Mouse (Mus musculus) C2C12 (cell line): ENCODE data around the gene March10.

Source experiments
- CTCF ChIP-seq: IDR thresholded peaks from one replicate; pipeline ENCODE4 v1.5.1; 2011; ENCODE audit not compliant: control insufficient read depth, insufficient read depth, insufficient read length
- MYOG ChIP-seq: IDR thresholded peaks from one replicate; pipeline ENCODE4 v1.6.1; 2011; ENCODE audit not compliant: control insufficient read depth, insufficient read length; ENCODE audit errors: extremely low read depth

DNA sequence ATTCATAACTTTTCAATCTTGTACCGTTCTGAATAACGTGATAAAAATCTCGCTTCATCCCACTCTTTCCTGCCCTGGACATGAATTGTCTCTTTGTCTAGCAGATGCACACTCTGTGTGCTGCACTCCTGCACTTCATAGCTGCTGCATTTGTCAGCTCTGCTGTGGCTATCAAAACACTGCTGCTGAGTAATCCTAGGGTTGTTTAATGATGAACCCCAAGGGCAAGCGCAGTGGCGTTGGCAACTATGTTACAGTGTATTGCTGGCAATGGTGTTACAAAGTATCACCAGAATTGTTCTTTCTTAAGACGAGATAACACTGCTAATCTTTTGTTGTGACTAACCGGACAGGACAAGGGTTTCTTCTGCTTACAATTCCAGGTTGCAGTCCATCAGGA lies 16.7 kb downstream of the March10 start:
- no peak for TF ChIP-seq MYOG
- TF ChIP-seq CTCF: no peak
